Mouse (Mus musculus): ENCODE measurements at regions not wholly inside any gene's neighbourhood (a gene's known extent, or its start where the extent isn't known, plus 50 kb on each side); places are given as distances from the start of the nearest gene placed in this dataset.

DNA sequence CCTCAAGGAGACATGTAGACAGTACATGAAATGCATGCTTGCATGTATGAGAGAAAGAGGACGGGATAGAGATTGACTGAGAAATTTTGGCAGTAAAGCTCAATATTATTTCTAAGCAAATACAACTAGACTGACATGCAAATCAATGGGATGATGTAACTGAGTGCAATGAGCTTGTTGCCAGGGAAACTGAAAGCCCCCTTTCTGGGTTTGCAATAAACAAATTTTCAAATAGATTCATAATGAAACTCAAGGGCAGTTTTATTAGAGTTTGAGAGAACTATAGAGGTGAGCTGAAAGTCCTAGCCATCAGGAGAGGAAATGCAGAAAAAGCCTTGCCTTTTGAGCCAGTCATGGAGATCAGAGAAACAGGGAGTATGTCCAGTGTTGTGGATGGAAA lies 460.2 kb downstream of the Arl4a start:
- TF ChIP-seq CTCF (IDR thresholded peaks at IDR 0.05; ENCODE audit: low read depth, low read length) (no peak), GATA1 (IDR thresholded peaks at IDR 0.05; ENCODE audit: borderline replicate concordance, low read length) (no peak)

All from G1E (cell line).